Mouse (Mus musculus) heart, adult 2 months (tissue): ENCODE measurements around the gene Rfx7.

Experiments used
- CTCF ChIP-seq: fragments of 200-600 bp; IDR thresholded peaks from 2 replicates; pipeline ENCODE4 v1.8.1; 2022; ENCODE audit warnings: antibody characterized with exemption, mild to moderate bottlenecking, moderate library complexity
- EP300 ChIP-seq: fragments of 200-500 bp; IDR thresholded peaks from 2 replicates; pipeline ENCODE4 v1.6.1; 2011; ENCODE audit warnings: low read depth, low read length, control low read depth; ENCODE audit not compliant: insufficient read depth
- POLR2A ChIP-seq: fragments of 200-500 bp; IDR thresholded peaks from 2 replicates; pipeline ENCODE4 v1.6.1; 2011; ENCODE audit warnings: mild to moderate bottlenecking, low read depth, low read length, control low read depth; ENCODE audit not compliant: insufficient read depth

GRCm38 (mm10) chr9:72493984-72494685 is 37.9 kb upstream of the Rfx7 start:
- TF ChIP-seq CTCF: no peak
- no peak for TF ChIP-seq EP300
- no peak for TF ChIP-seq POLR2A
